Mouse (Mus musculus) heart, embryonic 15.5 days (tissue): Measurements from ENCODE around the gene Ptpn4. TPM values are rescaled to one million over a fixed set of nuclear protein-coding genes. Genes with fewer than 3 reads are reported as not detected.

Experiments used
- ATAC-seq: fragments of 200-750 bp; cut with Nextera tagmentation; replicated peaks from 2 replicates; pipeline ENCODE4 v1.8.0; 2017; ENCODE audit warnings: low read depth, moderate TSS enrichment; ENCODE audit not compliant: insufficient number of reproducible peaks, insufficient read depth, low FRiP score
- H3K27ac ChIP-seq: fragments of 300-500 bp; sonication (generic); 2 replicates; pipeline ENCODE4 v1.5.1; 2015; ENCODE audit warnings: mild to moderate bottlenecking, inconsistent platforms
- H3K27me3 ChIP-seq: fragments of 300-500 bp; sonication (generic); 2 replicates; pipeline ENCODE4 v1.6.1; 2015; ENCODE audit warnings: inconsistent platforms
- H3K36me3 ChIP-seq: fragments of 300-500 bp; sonication (generic); 2 replicates; pipeline ENCODE4 v1.6.1; 2015; ENCODE audit warnings: mild to moderate bottlenecking, inconsistent platforms
- H3K4me1 ChIP-seq: fragments of 300-500 bp; sonication (generic); replicated peaks from 2 replicates; pipeline ENCODE4 v1.6.1; 2015; ENCODE audit warnings: inconsistent platforms
- H3K4me2 ChIP-seq: fragments of 300-500 bp; sonication (generic); 2 replicates; pipeline ENCODE4 v1.6.1; 2015; ENCODE audit warnings: inconsistent platforms, mild to moderate bottlenecking, moderate library complexity
- H3K4me3 ChIP-seq: fragments of 300-500 bp; sonication (generic); 2 replicates; pipeline ENCODE4 v1.5.1; 2015; ENCODE audit warnings: mild to moderate bottlenecking, inconsistent platforms
- H3K9ac ChIP-seq: fragments of 300-500 bp; sonication (generic); 2 replicates; pipeline ENCODE4 v1.6.1; 2015; ENCODE audit warnings: mild to moderate bottlenecking, inconsistent platforms
- H3K9me3 ChIP-seq: fragments of 300-500 bp; sonication (generic); replicated peaks from 2 replicates; pipeline ENCODE4 v1.6.1; 2016; ENCODE audit warnings: inconsistent platforms
- WGBS: fragments of 180-500 bp; shearing (Covaris S2); methylation state at CpG from one replicate; pipeline ENCODE4 v1.1.7; 2015; ENCODE audit warnings: mixed read lengths; 5-methylcytosine and 5-hydroxymethylcytosine counted together
- polyA plus RNA-seq: library from polyadenylated mRNA; unstranded; fragments of >200 nt; fragmentation: Nextera tagmentation; extraction: Ambion mirVana; gene quantifications from 2 replicates; pipeline ENCODE4 v1.2.1, GENCODE M21; 2015

Gene Ptpn4
- polyA plus RNA-seq, 1 experiment from 2014 or later, result 4.2 TPM

DNA sequence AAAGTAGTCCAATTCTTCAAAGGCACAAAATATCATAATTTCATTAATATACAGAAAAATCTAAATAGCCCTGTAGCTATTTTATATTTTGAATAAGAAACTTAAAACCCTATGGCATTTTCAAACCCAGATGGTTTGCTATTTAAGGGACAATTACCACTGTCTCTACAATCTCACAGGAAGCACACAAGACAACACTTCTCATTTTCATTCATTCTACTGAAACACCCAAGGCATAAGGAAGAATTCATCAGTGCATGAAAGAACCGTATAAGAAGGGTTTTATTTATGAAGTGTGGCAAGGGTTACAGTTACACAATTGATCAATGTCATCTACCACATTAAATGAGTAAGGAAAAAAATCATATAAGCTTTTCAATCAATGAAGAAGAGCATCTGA is 32.8 kb downstream of the Ptpn4 start:
- Histone ChIP-seq H3K4me2 (no peak overlapping the region), H3K4me1 (no peaks in the 10 kb centered on the region), H3K4me3 (no peak overlapping the region), H3K27me3 (no peaks in the 10 kb centered on the region), H3K9me3 (no peaks in the 10 kb centered on the region), H3K27ac (no peak overlapping the region), H3K36me3 (no peaks in the 10 kb centered on the region), H3K9ac (no peak overlapping the region)
- ATAC-seq, result no peak
- 70% methylated on average over 1 of the region's 1 CpGs for WGBS

DNA sequence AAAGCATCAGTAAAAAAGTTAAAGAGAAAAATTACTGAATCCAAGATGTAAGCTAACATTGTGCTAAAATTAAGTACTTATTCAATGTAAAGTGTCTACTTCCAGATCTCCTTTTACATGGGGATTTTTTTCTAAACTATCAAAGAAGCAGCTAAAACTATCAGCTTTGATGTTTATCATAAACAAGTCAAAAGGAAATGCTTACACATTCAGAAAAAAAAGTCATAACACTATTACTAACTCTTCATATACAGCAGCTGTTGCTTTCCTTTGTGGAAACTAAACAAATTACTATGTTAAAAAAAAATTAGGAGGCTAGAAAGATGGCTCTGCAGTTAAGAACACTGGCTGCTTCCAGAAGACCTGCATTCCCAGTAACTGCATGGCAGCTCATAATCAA is 42.2 kb downstream of the Ptpn4 start:
- Histone ChIP-seq H3K9ac (no peak overlapping the region), H3K27me3 (no peaks in the 10 kb centered on the region), H3K4me3 (no peak overlapping the region), H3K36me3 (no peaks in the 10 kb centered on the region), H3K4me2 (no peak overlapping the region), H3K27ac (no peak overlapping the region), H3K9me3 (no peaks in the 10 kb centered on the region), H3K4me1 (no peaks in the 10 kb centered on the region)
- ATAC-seq, result no peak

DNA sequence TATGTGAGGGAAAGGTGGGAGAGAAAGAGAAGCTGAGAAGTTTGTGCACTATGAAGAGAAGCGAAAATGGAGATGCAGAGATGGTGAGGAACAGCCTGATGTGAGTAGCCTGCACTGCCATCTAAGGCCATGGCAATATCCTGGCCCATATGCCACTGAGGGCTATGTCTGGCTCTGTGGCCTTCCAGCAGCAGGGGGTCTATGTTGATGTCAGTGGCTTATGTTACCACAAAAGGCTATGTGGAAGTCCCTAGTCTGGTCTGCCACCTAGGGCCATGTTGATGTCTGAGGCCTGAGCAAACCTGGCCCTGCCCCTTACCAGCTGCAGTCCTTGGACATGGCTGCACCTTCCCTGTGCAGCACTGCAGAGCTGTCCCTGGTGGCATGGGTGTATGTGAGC is 43.1 kb downstream of the Ptpn4 start:
- Histone ChIP-seq H3K27me3 (no peaks in the 10 kb centered on the region), H3K9ac (no peak overlapping the region), H3K4me3 (no peak overlapping the region), H3K9me3 (no peaks in the 10 kb centered on the region), H3K4me2 (no peak overlapping the region), H3K4me1 (no peaks in the 10 kb centered on the region), H3K36me3 (no peaks in the 10 kb centered on the region), H3K27ac (no peak overlapping the region)
- WGBS, result 89% methylated on average over 1 of the region's 1 CpGs
- ATAC-seq, result no peak

DNA sequence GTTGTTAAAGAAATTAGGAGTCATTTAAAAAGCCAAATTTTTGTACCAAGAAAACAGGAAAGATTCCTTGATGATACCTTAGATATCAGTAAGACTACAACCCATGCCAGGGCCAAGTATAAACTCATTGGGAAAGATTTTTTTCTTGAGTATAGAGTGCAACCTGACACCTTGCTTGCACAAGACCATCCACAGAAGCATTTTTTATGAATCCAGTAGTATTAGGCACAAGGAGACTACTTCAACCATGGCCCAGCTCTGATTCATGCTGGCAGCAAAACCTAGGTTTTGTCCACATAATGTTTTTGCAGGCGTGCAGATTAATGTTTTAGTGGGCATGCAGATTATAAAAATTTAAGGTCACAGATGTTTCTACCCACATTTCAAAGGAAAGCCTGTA is 46.8 kb downstream of the Ptpn4 start:
- 80% methylated on average over 1 of the region's 1 CpGs for WGBS
- Histone ChIP-seq H3K4me2 (no peak overlapping the region), H3K27me3 (no peaks in the 10 kb centered on the region), H3K27ac (no peak overlapping the region), H3K4me1 (no peaks in the 10 kb centered on the region), H3K9me3 (no peaks in the 10 kb centered on the region), H3K4me3 (no peak overlapping the region), H3K9ac (no peak overlapping the region), H3K36me3 (no peaks in the 10 kb centered on the region)
- no peak for ATAC-seq

DNA sequence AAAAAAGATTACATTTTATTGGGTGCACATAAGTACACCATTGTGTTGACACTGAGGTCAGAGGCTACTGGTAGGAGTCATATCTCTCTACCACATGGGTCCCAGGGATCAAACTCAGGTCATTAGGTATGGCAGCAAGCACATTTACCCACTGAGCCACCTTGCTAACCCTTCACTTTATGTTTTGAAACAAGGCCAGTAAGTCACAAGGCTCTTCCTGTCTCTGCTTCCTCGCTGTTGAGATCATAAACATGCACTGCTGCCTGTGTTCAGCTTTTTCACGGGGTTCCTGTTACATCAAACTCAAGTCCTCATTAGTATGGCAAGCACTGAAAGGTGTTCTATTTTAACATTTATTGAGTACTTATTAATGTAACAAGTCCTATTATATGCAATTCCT is 61.5 kb downstream of the Ptpn4 start:
- WGBS, result 72% methylated on average over 2 of the region's 2 CpGs
- Histone ChIP-seq H3K4me3 (no peak overlapping the region), H3K4me1 (no peaks in the 10 kb centered on the region), H3K9me3 (no peaks in the 10 kb centered on the region), H3K27ac (no peak overlapping the region), H3K27me3 (no peaks in the 10 kb centered on the region), H3K36me3 (no peaks in the 10 kb centered on the region), H3K4me2 (no peak overlapping the region), H3K9ac (no peak overlapping the region)
- no peak for ATAC-seq

DNA sequence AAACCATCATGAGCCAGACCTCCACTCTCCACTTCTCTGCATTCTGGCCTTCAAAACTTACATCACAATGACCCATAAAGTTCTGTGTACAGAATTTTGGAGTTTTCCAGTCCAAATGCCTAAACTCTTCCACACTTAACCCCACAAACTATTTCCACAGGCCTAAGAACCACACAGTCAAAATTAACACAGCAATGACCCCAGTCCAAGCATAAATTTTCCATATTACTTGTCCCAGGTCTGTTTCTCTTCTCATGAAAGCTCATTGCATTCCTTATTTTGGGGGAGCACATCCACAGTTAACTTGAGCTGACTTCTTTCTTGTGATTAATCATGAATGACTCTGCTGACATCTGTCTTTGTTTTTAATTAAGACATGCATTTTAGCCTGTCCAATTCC is 101.7 kb downstream of the Ptpn4 start:
- ATAC-seq, result no peak
- Histone ChIP-seq H3K9ac (no peak overlapping the region), H3K27me3 (no peaks in the 10 kb centered on the region), H3K4me3 (no peak overlapping the region), H3K4me2 (no peak overlapping the region), H3K36me3 (peaks cover 16% of the 10 kb centered on the region), H3K9me3 (peaks cover 14% of the 10 kb centered on the region), H3K4me1 (no peaks in the 10 kb centered on the region), H3K27ac (no peak overlapping the region)

DNA sequence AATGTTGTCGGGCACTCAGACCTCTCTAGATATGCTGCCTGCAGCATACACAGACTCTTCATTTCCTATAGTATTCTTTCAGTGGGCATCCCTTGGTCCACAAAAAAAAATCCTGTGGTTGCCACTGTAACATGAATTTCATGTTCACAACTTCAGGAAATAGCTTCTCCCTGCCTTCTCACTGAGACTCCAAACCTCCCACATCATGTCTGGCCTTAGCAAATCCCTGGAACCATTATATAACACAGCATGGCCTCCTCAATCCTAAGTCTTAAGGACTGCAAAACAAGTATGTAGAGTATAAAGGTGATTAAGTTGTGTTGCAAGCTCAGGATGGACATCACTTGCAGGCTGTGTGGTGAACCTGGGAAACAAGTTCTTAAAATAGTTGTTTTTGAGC is 102.6 kb downstream of the Ptpn4 start:
- WGBS, result 87% methylated on average over 1 of the region's 1 CpGs
- Histone ChIP-seq H3K27me3 (no peaks in the 10 kb centered on the region), H3K4me1 (no peaks in the 10 kb centered on the region), H3K4me3 (no peak overlapping the region), H3K9me3 (peaks cover 5% of the 10 kb centered on the region), H3K4me2 (no peak overlapping the region), H3K36me3 (peaks cover 7% of the 10 kb centered on the region), H3K9ac (no peak overlapping the region), H3K27ac (no peak overlapping the region)
- ATAC-seq, result no peak

DNA sequence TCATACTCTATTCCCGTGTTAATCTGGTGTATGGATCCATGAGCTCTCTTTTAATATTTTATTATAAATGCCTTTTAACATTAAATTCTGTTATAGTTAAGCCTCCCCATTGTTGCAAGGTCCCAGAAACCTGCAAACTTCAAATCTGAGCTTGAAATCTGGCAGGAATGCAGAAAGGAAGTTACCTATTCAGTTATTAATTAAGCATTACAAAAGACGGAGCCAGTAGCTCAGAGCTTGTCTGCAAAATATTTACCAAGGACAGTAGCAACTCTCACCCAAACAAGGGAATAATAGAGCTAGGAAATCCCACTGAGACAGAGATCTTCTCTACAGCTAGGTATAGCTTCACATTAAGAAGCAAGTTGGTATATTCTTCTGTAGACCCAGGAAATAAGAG is 106.2 kb downstream of the Ptpn4 start:
- Histone ChIP-seq H3K4me2 (no peak overlapping the region), H3K4me3 (no peak overlapping the region), H3K36me3 (no peaks in the 10 kb centered on the region; the same call in 1 of the 2 replicates), H3K9me3 (no peaks in the 10 kb centered on the region), H3K27ac (no peak overlapping the region), H3K4me1 (no peaks in the 10 kb centered on the region), H3K9ac (no peak overlapping the region), H3K27me3 (no peaks in the 10 kb centered on the region)
- 88% methylated on average over 2 of the region's 2 CpGs for WGBS
- no peak for ATAC-seq

DNA sequence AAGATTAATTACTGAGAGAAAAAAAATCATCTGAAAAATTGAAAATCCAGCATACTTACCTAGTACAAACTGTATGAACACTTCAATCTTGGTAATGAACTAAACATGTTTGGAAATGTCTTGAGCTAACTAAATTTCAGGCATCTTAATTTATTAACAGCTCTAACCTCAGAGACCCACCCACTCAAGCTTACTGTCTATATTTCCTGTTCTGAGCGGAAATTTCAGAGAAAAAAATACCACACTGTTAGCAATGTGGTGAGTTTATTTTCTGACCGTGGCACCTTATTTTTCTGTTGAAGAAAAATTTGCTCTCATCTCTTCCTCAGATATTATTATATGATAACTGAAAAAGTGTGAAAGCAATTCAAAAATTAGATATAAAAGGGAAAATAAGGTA is 124.4 kb downstream of the Ptpn4 start:
- Histone ChIP-seq H3K27ac (no peak overlapping the region), H3K9me3 (no peaks in the 10 kb centered on the region), H3K9ac (no peak overlapping the region), H3K36me3 (no peaks in the 10 kb centered on the region), H3K27me3 (no peaks in the 10 kb centered on the region), H3K4me2 (no peak overlapping the region), H3K4me1 (peaks cover 4% of the 10 kb centered on the region; the same call in 1 of the 2 replicates), H3K4me3 (no peak overlapping the region)
- 76% methylated on average over 2 of the region's 2 CpGs for WGBS
- ATAC-seq, result no peak

DNA sequence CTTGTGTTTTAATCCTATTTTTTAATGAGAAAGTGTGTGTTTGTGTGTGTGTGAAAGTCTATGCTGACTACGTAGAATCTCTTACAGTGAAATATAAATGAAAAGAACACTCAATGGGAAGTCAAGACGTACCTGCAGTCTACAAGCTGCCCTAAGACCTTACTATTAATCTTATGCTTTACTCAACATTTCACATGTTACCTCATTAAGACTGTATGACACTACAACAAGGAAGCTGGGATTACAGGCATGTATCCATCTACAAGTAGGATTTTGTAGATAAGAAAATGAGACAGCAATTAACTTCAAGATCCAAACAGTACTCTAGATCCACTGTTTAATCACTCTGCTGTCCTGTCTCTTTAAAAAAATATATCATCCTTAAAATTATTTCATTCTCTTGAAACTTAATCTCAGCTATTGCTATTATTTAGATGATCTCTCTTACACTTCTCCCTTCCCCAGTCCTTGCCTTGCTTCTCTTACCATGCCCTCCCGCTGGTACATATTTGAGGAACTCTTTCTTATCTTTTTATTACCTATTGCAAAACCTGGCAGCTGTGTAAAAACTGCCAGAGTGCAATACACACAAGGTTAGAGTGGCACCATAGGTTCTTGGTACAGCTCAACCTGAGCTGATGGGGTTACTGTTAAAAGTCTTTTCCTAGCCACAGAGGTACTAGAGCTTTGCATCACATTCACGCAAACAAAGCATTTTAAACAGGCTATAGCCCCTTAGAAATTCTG is 130.8 kb downstream of the Ptpn4 start:
- no peak overlapping the region for H3K27ac ChIP-seq
- H3K9ac ChIP-seq, result no peak overlapping the region
- no peak overlapping the region for H3K4me2 ChIP-seq
- H3K4me1 ChIP-seq, result no peaks in the 10 kb centered on the region
- no peaks in the 10 kb centered on the region for H3K27me3 ChIP-seq
- no peaks in the 10 kb centered on the region for H3K9me3 ChIP-seq
- H3K4me3 ChIP-seq, result no peak overlapping the region
- H3K36me3 ChIP-seq, result no peaks in the 10 kb centered on the region
- WGBS, result 94% methylated on average over 4 of the region's 4 CpGs
- no peak for ATAC-seq

DNA sequence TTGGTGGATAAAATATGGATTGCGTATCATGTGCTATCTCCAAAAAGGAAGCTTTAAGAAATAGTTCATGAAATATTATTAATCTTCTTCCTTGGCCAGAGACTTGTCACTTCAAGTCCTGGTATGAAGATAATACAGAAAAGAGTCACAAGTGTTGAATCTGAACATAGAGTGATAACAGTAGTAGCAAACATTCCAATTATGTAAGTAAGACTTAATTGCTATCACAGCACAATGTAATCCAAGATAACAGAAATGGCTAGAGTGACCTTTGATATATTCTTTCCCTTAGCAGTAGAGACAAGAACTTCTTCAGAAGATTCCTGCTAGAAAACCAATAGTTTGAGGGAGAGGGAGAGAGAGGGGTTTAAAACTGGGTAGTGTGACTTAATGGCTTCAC is 140.6 kb downstream of the Ptpn4 start:
- WGBS, result 90% methylated on average over 1 of the region's 1 CpGs
- Histone ChIP-seq H3K27ac (no peak overlapping the region), H3K4me2 (no peak overlapping the region), H3K27me3 (no peaks in the 10 kb centered on the region), H3K4me1 (0 out of 2 replicates have a peak, but pooled peaks cover 2% of the 10 kb centered on the region), H3K9ac (no peak overlapping the region), H3K4me3 (no peak overlapping the region), H3K9me3 (no peaks in the 10 kb centered on the region), H3K36me3 (peaks cover 12% of the 10 kb centered on the region; the same call in 1 of the 2 replicates)
- ATAC-seq, result no peak

DNA sequence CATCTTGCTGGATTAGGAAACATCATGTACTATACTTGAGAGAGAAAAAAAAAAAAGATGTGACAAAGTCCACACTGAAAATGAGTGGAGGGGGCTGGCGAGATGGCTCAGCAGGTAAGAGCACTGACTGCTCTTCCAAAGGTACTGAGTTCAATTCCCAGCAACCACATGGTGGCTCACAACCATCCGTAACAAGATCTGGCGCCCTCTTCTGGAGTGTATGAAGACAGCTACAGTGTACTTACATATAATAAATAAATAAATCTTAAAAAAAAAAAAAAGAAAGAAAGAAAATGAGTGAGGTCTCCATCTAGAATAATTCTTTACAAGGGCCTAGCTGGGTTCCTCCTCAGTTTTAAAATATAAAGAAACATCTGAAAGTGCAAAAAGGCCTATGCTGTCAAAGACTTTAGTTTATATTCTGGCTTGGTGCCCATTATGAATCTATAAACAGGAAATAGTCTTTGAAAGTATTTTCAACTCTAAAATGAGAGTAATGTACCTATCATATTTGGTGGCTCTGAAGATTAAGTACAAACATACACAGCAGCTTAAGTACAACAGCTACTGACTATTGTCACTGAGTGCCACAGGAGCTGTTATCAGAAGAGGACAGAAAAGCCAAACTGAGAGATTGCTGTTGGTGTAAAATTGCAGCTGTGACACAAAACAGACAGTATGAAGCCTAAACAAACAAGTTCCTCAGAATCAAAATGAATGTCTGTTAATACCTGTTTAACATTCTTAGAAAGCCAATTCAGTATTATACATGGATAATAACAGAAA is 151.4 kb downstream of the Ptpn4 start:
- no peaks in the 10 kb centered on the region for H3K27me3 ChIP-seq
- H3K27ac ChIP-seq, result no peak overlapping the region
- H3K9me3 ChIP-seq, result no peaks in the 10 kb centered on the region
- no peak for ATAC-seq
- H3K36me3 ChIP-seq, result peaks cover 12% of the 10 kb centered on the region
- H3K4me2 ChIP-seq, result no peak overlapping the region
- WGBS, result 89% methylated on average over 3 of the region's 3 CpGs
- H3K9ac ChIP-seq, result no peak overlapping the region
- H3K4me3 ChIP-seq, result no peak overlapping the region
- H3K4me1 ChIP-seq, result no peaks in the 10 kb centered on the region
